Comparison of ENCODE assay signal across 8 mouse cellular contexts in the genomic region with DNA sequence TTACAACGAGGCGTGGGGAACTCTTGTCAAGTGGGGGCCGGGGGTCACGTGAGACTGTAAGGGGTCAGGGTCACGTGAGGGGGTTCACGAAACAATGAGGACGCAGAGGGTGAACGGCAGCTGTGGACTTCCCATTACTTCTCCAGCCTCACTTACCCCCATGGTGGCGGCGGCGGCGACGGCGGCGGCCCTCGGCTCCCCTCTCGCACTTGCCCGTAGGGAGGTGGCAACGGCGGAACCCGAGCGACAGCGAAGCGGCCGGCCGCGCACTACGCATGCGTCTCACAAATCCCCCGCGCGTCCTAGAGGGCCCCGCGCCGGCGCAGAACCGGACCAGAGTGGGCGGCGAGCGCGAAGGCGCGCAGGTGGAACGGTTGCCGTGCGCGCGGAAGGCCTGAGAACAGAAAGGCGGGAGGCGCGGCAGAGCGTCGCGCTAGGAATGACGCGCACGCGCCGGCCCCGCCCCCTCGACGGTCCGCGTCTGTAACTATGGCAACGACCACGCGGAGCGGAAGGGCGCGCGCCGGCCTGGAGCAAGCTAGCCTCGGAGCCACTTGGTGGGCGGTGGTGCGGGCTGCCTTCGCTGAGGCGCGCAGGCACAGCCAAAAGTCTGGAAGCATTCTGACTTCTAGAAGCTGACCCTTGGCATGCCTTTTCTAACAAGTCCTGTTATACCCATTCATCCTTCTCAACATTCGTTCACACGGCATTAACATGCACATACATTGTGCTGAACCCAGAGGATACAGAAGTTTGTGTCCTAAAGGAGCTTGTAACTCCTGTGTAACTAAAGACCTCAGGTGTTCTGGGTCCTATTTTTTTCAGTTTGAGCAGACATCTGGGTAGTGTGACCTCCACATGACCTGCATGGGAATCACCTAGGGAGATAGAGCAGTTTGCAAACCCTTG. TPM values are rescaled to one million over a fixed set of nuclear protein-coding genes. Genes with fewer than 3 reads are reported as not detected.
DNase-seq lines count a peak whose midpoint lies in the region; ATAC-seq and TF ChIP-seq lines count a peak whose summit lies in the region.

A gene (minus strand): TSS at position 402 of the 909 bp plus-strand sequence.

- peak within 1 kb of the TSS; percentile 90 for H3K27ac ChIP-seq in MEL (ENCODE audit: control insufficient read depth, low read depth, low read length)
- H3K27ac ChIP-seq in cerebellum, adult 2 months (ENCODE audit: insufficient read depth, low read length) = peak within 1 kb of the TSS; percentile 86; the same call in 1 of the 2 replicates
- H3K27ac ChIP-seq in lung, embryonic 16.5 days (ENCODE audit: low read length) = peak within 1 kb of the TSS; percentile 78

- ATAC-seq in hematopoietic stem cell, adult 5-6 weeks (replicated peaks in 1 of 2; ENCODE audit: insufficient read depth in 1 of 2, low FRiP score in 2 of 2, low TSS enrichment in 1 of 2, low read depth in 1 of 2, poor library complexity in 2 of 2, severe bottlenecking in 2 of 2) = peak; percentile 79 to 92
- ATAC-seq in lung, embryonic 16.5 days (ENCODE audit: low read depth) = peak; percentile 95

- TF ChIP-seq CTCF in MEL (IDR thresholded peaks at IDR 0.05 in 2 of 3, conservative IDR thresholded peaks at IDR 0.05 in 1 of 3; ENCODE audit: control insufficient read depth in 1 of 3, insufficient read depth in 1 of 3, low read depth in 2 of 3, low read length in 3 of 3, poor library complexity in 1 of 3, severe bottlenecking in 1 of 3) = no peak
- TF ChIP-seq CTCF in cerebellum, adult 2 months (IDR thresholded peaks at IDR 0.05; ENCODE audit: borderline replicate concordance, insufficient read depth, low read depth, low read length) = no peak

- peaks cover 0 to 10% of the 10 kb centered on the region in 2 experiments; a peak in 2 of 4 replicates for H3K4me1 ChIP-seq in MEL (ENCODE audit: control insufficient read depth in 1 of 2, insufficient read depth in 2 of 2, low read length in 2 of 2)
- H3K4me1 ChIP-seq in cerebellum, adult 2 months (ENCODE audit: control insufficient read depth, insufficient read depth, low read length) = peaks cover 5% of the 10 kb centered on the region; the same call in 1 of the 2 replicates
- peaks cover 8% of the 10 kb centered on the region for H3K4me1 ChIP-seq in lung, embryonic 16.5 days (replicated peaks; ENCODE audit: control insufficient read depth, insufficient read depth, low read length)

- no peak for TF ChIP-seq RAD21 in MEL (IDR thresholded peaks at IDR 0.05; ENCODE audit: low read depth, low read length)

- WGBS in cerebellum, adult 2 months = under 1% methylated on average over 80 of the region's 80 CpGs
- under 1% methylated on average over 79 of the region's 80 CpGs for WGBS in lung, embryonic 16.5 days

- H3K79me2 ChIP-seq in MEL (ENCODE audit: control insufficient read depth, insufficient read depth, low read length, poor library complexity) = peaks cover 38% of the 10 kb centered on the region

- H3K36me3 ChIP-seq in MEL (ENCODE audit: control insufficient read depth in 1 of 2, insufficient read depth in 2 of 2, low read length in 2 of 2) = peaks cover 0 to 20% of the 10 kb centered on the region in 2 experiments; a peak in 3 of 4 replicates
- 0 out of 2 replicates have a peak, but pooled peaks cover 4% of the 10 kb centered on the region for H3K36me3 ChIP-seq in lung, embryonic 16.5 days (ENCODE audit: control insufficient read depth, insufficient read depth, low read length)

- TF ChIP-seq POLR2A in MEL (IDR thresholded peaks at IDR 0.05; ENCODE audit: control insufficient read depth in 1 of 2, insufficient read depth in 1 of 2, low read depth in 1 of 2, low read length in 2 of 2, poor library complexity in 1 of 2) = peak; percentile 77 to 85
- peak; percentile 84 for TF ChIP-seq POLR2A in cerebellum, adult 2 months (IDR thresholded peaks at IDR 0.05; ENCODE audit: borderline replicate concordance, insufficient read depth, low read length)

- peak; percentile 97 for DNase-seq in MEL (ENCODE audit: low read depth, low spot score)
- peak; percentile 93 to 96 for DNase-seq in cerebellum, adult 2 months
- peak; percentile 94 for DNase-seq in forelimb bud, embryonic 11.5 days (ENCODE audit: low read depth, low spot score)
- DNase-seq in layer of hippocampus, adult 9-10 months (ENCODE audit: low spot score) = peak; percentile 70
- DNase-seq in ovary, postnatal 10 days (ENCODE audit: low spot score) = peak; percentile 74
- DNase-seq in thymus, postnatal 10 days (ENCODE audit: low spot score in 2 of 2) = peak; percentile 90 to 96

- H3K27me3 ChIP-seq in MEL (ENCODE audit: control insufficient read depth in 1 of 2, insufficient read depth in 2 of 2, low read length in 2 of 2) = no peaks in the 10 kb centered on the region; a peak in 2 of 4 replicates
- no peaks in the 10 kb centered on the region for H3K27me3 ChIP-seq in cerebellum, adult 2 months (ENCODE audit: control insufficient read depth, insufficient read depth, low read length)
- no peaks in the 10 kb centered on the region for H3K27me3 ChIP-seq in lung, embryonic 16.5 days (ENCODE audit: control insufficient read depth, insufficient read depth, low read depth, low read length)

- H3K9ac ChIP-seq in MEL (ENCODE audit: control insufficient read depth, low read depth, low read length, poor library complexity, severe bottlenecking) = peak within 1 kb of the TSS; percentile 100
- H3K9ac ChIP-seq in lung, embryonic 16.5 days (ENCODE audit: low read length) = peak within 1 kb of the TSS; percentile 81

- no peak for TF ChIP-seq EP300 in MEL (IDR thresholded peaks at IDR 0.05; ENCODE audit: low read depth in 1 of 2, low read length in 2 of 2)

- no peaks in the 10 kb centered on the region for H3K9me3 ChIP-seq in MEL (replicated peaks; ENCODE audit: insufficient read depth, low read length)
- H3K9me3 ChIP-seq in lung, embryonic 16.5 days (ENCODE audit: control insufficient read depth, low read length) = no peaks in the 10 kb centered on the region

- H3K4me2 ChIP-seq in lung, embryonic 16.5 days (ENCODE audit: low read depth, low read length) = peak within 1 kb of the TSS; percentile 59

- peak within 1 kb of the TSS; percentile 93 to 96 for H3K4me3 ChIP-seq in MEL (ENCODE audit: control insufficient read depth in 1 of 2, insufficient read depth in 1 of 2, low read depth in 2 of 2, low read length in 2 of 2)
- H3K4me3 ChIP-seq in cerebellum, adult 2 months (replicated peaks; ENCODE audit: insufficient read depth, low read depth, low read length) = peak within 1 kb of the TSS; percentile 97
- H3K4me3 ChIP-seq in lung, embryonic 16.5 days (ENCODE audit: low read length) = peak within 1 kb of the TSS; percentile 77

TF ChIP-seq in MEL, 35 proteins besides CTCF, POLR2A, EP300 and RAD21 (continues in another document):
- TF ChIP-seq CHD1 (IDR thresholded peaks at IDR 0.05; ENCODE audit: low read depth, low read length) = no peak
- peak; percentile 61; the same call in 1 of the 2 replicates for TF ChIP-seq KAT2A (conservative IDR thresholded peaks at IDR 0.05; ENCODE audit: low read depth, low read length)
- TF ChIP-seq BHLHE40 (IDR thresholded peaks at IDR 0.05; ENCODE audit: borderline replicate concordance, low read depth, low read length) = peak; percentile 91
- no peak for TF ChIP-seq RCOR1 (IDR thresholded peaks at IDR 0.05; ENCODE audit: low read depth, low read length)
- peak; percentile 26; the same call in 1 of the 2 replicates for TF ChIP-seq ZMIZ1 (IDR thresholded peaks at IDR 0.05; ENCODE audit: low read depth, low read length)
- no peak for TF ChIP-seq GATA1 (IDR thresholded peaks at IDR 0.05; ENCODE audit: low read depth, low read length)
- no peak for TF ChIP-seq ZNF384 (IDR thresholded peaks at IDR 0.05; ENCODE audit: low read depth, low read length)
- peak; percentile 71; the same call in 1 of the 2 replicates for TF ChIP-seq MAZ (IDR thresholded peaks at IDR 0.05; ENCODE audit: low read depth, low read length)
- no peak for TF ChIP-seq POLR2AphosphoS2 (IDR thresholded peaks at IDR 0.05; ENCODE audit: low read length)
- TF ChIP-seq SMC3 (IDR thresholded peaks at IDR 0.05; ENCODE audit: low read depth, low read length) = no peak
- TF ChIP-seq JUND (IDR thresholded peaks at IDR 0.05; ENCODE audit: low read depth, low read length) = no peak
- TF ChIP-seq HCFC1 (IDR thresholded peaks at IDR 0.05; ENCODE audit: low read depth, low read length) = peak; percentile 89
- TF ChIP-seq USF2 (IDR thresholded peaks at IDR 0.05; ENCODE audit: borderline replicate concordance in 1 of 2, insufficient read depth in 1 of 2, low read depth in 1 of 2, low read length in 2 of 2) = peak; percentile 74 to 94
- peak; percentile 89; the same call in 1 of the 2 replicates for TF ChIP-seq E2F4 (IDR thresholded peaks at IDR 0.05; ENCODE audit: borderline replicate concordance, low read depth, low read length)
- TF ChIP-seq MAX (IDR thresholded peaks at IDR 0.05; ENCODE audit: low read length) = peak; percentile 84
- no peak for TF ChIP-seq MAFK (IDR thresholded peaks at IDR 0.05; ENCODE audit: borderline replicate concordance, low read depth, low read length)
- TF ChIP-seq GABPA (IDR thresholded peaks at IDR 0.05; ENCODE audit: low read depth, low read length) = no peak
- no peak for TF ChIP-seq ZC3H11A (IDR thresholded peaks at IDR 0.05; ENCODE audit: low read depth, low read length)
- TF ChIP-seq NELFE (IDR thresholded peaks at IDR 0.05; ENCODE audit: low read depth, low read length) = peak; percentile 76
- TF ChIP-seq ZKSCAN1 (IDR thresholded peaks at IDR 0.05; ENCODE audit: low read depth, low read length) = no peak
- no peak for TF ChIP-seq TAL1 (IDR thresholded peaks at IDR 0.05; ENCODE audit: low read length)
- no peak for TF ChIP-seq MEF2A (IDR thresholded peaks at IDR 0.05; ENCODE audit: extremely low read depth, insufficient replicate concordance, low read depth, low read length, poor library complexity, severe bottlenecking)
- no peak for TF ChIP-seq CHD2 (IDR thresholded peaks at IDR 0.05; ENCODE audit: low read length)
- peak; percentile 96 for TF ChIP-seq USF1 (IDR thresholded peaks at IDR 0.05; ENCODE audit: low read depth, low read length)
- peak; percentile 42; the same call in 1 of the 2 replicates for TF ChIP-seq ETS1 (IDR thresholded peaks at IDR 0.05; ENCODE audit: low read depth, low read length)
- peak; percentile 29; the same call in 1 of the 2 replicates for TF ChIP-seq MYC (IDR thresholded peaks at IDR 0.05; ENCODE audit: low read depth, low read length)
- peak; percentile 100 for TF ChIP-seq SIN3A (IDR thresholded peaks at IDR 0.05; ENCODE audit: low read length)

RNA-seq across cellular contexts. Expression of the gene that starts here (rescaled TPM):
- 45.5 and 46.8 TPM in 2 replicates for total RNA-seq in MEL (2012; rRNA removed)
- 10 to 100 TPM in 1 of 2 experiments, not detected in 1; 75.7 TPM for polyA plus RNA-seq in MEL (2012; ENCODE audit: insufficient read depth in 1 of 2, insufficient read length in 2 of 2, low read depth in 1 of 2, low replicate concordance in 2 of 2, missing spikeins in 1 of 2)
- 44.8 and 46.2 TPM in 2 replicates for polyA plus RNA-seq in cerebellum, adult 2 months (2012; rRNA removed)
- total RNA-seq in hematopoietic stem cell, adult 5-6 weeks (2017) = 39.5 and 43.1 TPM in 2 replicates
- polyA plus RNA-seq in lung, embryonic 16.5 days (2015; fragmentation: Nextera tagmentation; extraction: Ambion mirVana) = 54.3 and 56.1 TPM in 2 replicates

Comparison
In these comparisons a context has a peak if more than half of its experiments do, and no peak if none do; other contexts are left out.
1. Peak in every context shown above with its lines: DNase-seq, ATAC-seq, H3K4me3 ChIP-seq and H3K27ac ChIP-seq.